8 mouse cellular contexts compared by ENCODE assay signal in the genomic region with DNA sequence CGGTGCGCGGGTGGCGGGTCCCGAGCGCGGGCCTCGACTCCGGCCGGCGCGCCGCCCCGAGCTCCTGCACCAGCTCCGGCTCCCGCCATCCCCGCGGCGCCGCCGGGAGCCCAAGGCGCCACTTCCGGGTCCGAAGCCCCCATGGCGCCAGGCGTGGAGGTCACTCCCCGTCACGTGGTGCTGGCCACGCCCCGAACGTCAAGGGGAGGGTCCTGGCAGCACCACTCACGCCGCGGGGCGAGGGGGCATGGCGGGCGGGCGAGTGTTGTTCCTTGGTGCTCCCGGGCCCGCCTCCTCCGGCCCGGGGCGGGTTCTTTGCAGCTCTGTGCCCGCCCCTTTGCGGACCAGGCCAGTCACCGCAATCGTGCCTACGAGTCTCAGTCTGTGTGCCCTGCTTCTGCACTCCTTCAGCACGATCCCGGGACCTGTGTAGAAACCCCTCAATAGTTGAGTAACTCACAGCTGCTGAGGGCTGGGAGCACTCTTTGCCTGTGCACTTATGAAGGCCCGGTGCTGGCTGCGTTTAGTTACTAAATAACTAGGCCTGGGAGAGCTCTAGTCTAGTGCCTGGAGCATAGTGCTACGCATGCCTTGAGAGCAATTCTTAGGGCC. TPM values are rescaled to one million over a fixed set of nuclear protein-coding genes. Genes with fewer than 3 reads are reported as not detected.
DNase-seq lines count a peak whose midpoint lies in the region; ATAC-seq and TF ChIP-seq lines count a peak whose summit lies in the region.

A gene (minus strand): TSS at position 290 of the 612 bp plus-strand sequence.

- under 1% methylated on average over 53 of the region's 53 CpGs for WGBS in heart, embryonic 10.5 days
- under 1% methylated on average over 40 of the region's 53 CpGs for WGBS in kidney, embryonic 15.5 days

- peak within 1 kb of the TSS; percentile 100 for H3K4me3 ChIP-seq in bone marrow macrophage, adult 2 months (ENCODE audit: insufficient read depth, low read length)
- peak within 1 kb of the TSS; percentile 94 for H3K4me3 ChIP-seq in embryonic fibroblast, embryonic 13.5 days (ENCODE audit: insufficient read depth, low read length)
- H3K4me3 ChIP-seq in heart, embryonic 10.5 days, result peak within 1 kb of the TSS; percentile 99
- H3K4me3 ChIP-seq in kidney, embryonic 15.5 days (replicated peaks), result peak within 1 kb of the TSS; percentile 93

- peak within 1 kb of the TSS; percentile 92 for H3K9ac ChIP-seq in kidney, embryonic 15.5 days

- H3K4me1 ChIP-seq in bone marrow macrophage, adult 2 months (ENCODE audit: control insufficient read depth, insufficient read depth, low read length), result peaks cover 13% of the 10 kb centered on the region
- H3K4me1 ChIP-seq in embryonic fibroblast, embryonic 13.5 days (ENCODE audit: control insufficient read depth, insufficient read depth, low read length), result peaks cover 11% of the 10 kb centered on the region
- peaks cover 31% of the 10 kb centered on the region for H3K4me1 ChIP-seq in heart, embryonic 10.5 days
- H3K4me1 ChIP-seq in kidney, embryonic 15.5 days, result peaks cover 45% of the 10 kb centered on the region

- peak; percentile 96 for ATAC-seq in kidney, embryonic 15.5 days (replicated peaks; ENCODE audit: low FRiP score)
- ATAC-seq in monocyte, adult 5-6 weeks (replicated peaks; ENCODE audit: insufficient number of reproducible peaks, low FRiP score, low TSS enrichment, poor library complexity, severe bottlenecking), result peak; percentile 97

- no peak for TF ChIP-seq POLR2A in bone marrow macrophage, adult 2 months (IDR thresholded peaks at IDR 0.05; ENCODE audit: borderline replicate concordance, low read depth, low read length)
- TF ChIP-seq POLR2A in embryonic fibroblast, embryonic 13.5 days (IDR thresholded peaks at IDR 0.05; ENCODE audit: low read depth, low read length), result peak; percentile 93

- peaks cover 20% of the 10 kb centered on the region for H3K36me3 ChIP-seq in heart, embryonic 10.5 days
- peaks cover 19% of the 10 kb centered on the region for H3K36me3 ChIP-seq in kidney, embryonic 15.5 days

- peak within 1 kb of the TSS; percentile 37; the same call in 1 of the 2 replicates for H3K27ac ChIP-seq in bone marrow macrophage, adult 2 months (ENCODE audit: insufficient read depth, low read depth, low read length)
- H3K27ac ChIP-seq in embryonic fibroblast, embryonic 13.5 days (ENCODE audit: insufficient read depth, low read length), result peak within 1 kb of the TSS; percentile 74
- peak within 1 kb of the TSS; percentile 97 for H3K27ac ChIP-seq in heart, embryonic 10.5 days
- peak within 1 kb of the TSS; percentile 98 for H3K27ac ChIP-seq in kidney, embryonic 15.5 days

- DNase-seq in A20 (ENCODE audit: low read depth, low spot score) (peak; percentile 99), liver (peak; percentile 99)
- DNase-seq in heart, embryonic 10.5 days (ENCODE audit: low spot score), result peak; percentile 99
- peak; percentile 99 for DNase-seq in spleen, postnatal 4 days (ENCODE audit: low spot score in 2 of 2)

- peak within 1 kb of the TSS; percentile 83 for H3K4me2 ChIP-seq in kidney, embryonic 15.5 days

- H3K9me3 ChIP-seq in heart, embryonic 10.5 days, result no peaks in the 10 kb centered on the region
- no peaks in the 10 kb centered on the region for H3K9me3 ChIP-seq in kidney, embryonic 15.5 days (replicated peaks)

- H3K27me3 ChIP-seq in heart, embryonic 10.5 days (ENCODE audit: insufficient read depth, poor library complexity, severe bottlenecking), result no peaks in the 10 kb centered on the region
- no peaks in the 10 kb centered on the region for H3K27me3 ChIP-seq in kidney, embryonic 15.5 days

- TF ChIP-seq CTCF in bone marrow macrophage, adult 2 months (IDR thresholded peaks at IDR 0.05; ENCODE audit: low read depth, low read length), result no peak
- no peak for TF ChIP-seq CTCF in embryonic fibroblast, embryonic 13.5 days (IDR thresholded peaks at IDR 0.05; ENCODE audit: borderline replicate concordance, insufficient read depth, low read length)

RNA-seq across cellular contexts. Expression of the gene that starts here (rescaled TPM):
- 129 and 138 TPM in 2 replicates for polyA plus RNA-seq in bone marrow macrophage, adult 2 months (2012; ENCODE audit: insufficient read depth, insufficient read length, missing spikeins)
- 296 and 366 TPM in 2 replicates for polyA plus RNA-seq in embryonic fibroblast, embryonic 13.5 days (2011; ENCODE audit: insufficient read length, low read depth, missing spikeins)
- polyA plus RNA-seq in heart, embryonic 10.5 days (2016; fragmentation: Nextera tagmentation; extraction: Ambion mirVana), result 281 and 310 TPM in 2 replicates
- polyA plus RNA-seq in kidney, embryonic 15.5 days (2015; fragmentation: Nextera tagmentation; extraction: Ambion mirVana), result 289 and 308 TPM in 2 replicates
- 56.3 to 71.0 TPM (median 67.0 TPM) in 3 replicates for total RNA-seq in monocyte, adult 5-6 weeks (2017)

Comparison
In these comparisons a context has a peak if more than half of its experiments do, and no peak if none do; other contexts are left out.
1. Peak in every context shown above with its lines: DNase-seq, ATAC-seq, H3K4me3 ChIP-seq and H3K27ac ChIP-seq.
2. H3K27ac ChIP-seq: peak in every context shown above with its lines; median percentile 98 in kidney, embryonic 15.5 days; 97 in heart, embryonic 10.5 days; 74 in embryonic fibroblast, embryonic 13.5 days; 37 in bone marrow macrophage, adult 2 months.